Mouse (Mus musculus) kidney, embryonic 14.5 days (tissue): Measurements from ENCODE around the gene Grb7. TPM values are rescaled to one million over a fixed set of nuclear protein-coding genes. Genes with fewer than 3 reads are reported as not detected.
A peak's percentile ranks its signal among the peaks of the same experiment; 100 is the strongest.

Experiments used
- ATAC-seq: fragments of 200-750 bp; cut with Nextera tagmentation; 2 replicates; pipeline ENCODE4 v1.8.0; 2017; ENCODE audit warnings: moderate number of reproducible peaks, mild to moderate bottlenecking, moderate TSS enrichment, moderate library complexity; ENCODE audit not compliant: low FRiP score, low TSS enrichment
- H3K27ac ChIP-seq: fragments of 300-500 bp; sonication (generic); 2 replicates; pipeline ENCODE4 v1.5.1; 2014; ENCODE audit warnings: low read depth, mild to moderate bottlenecking, low read length, moderate library complexity, mixed read lengths
- H3K27me3 ChIP-seq: fragments of 300-500 bp; sonication (generic); 2 replicates; pipeline ENCODE4 v1.6.1; 2014; ENCODE audit warnings: mild to moderate bottlenecking, low read length; ENCODE audit not compliant: control insufficient read depth, insufficient read depth
- H3K36me3 ChIP-seq: fragments of 300-500 bp; sonication (generic); 2 replicates; pipeline ENCODE4 v1.6.1; 2014; ENCODE audit warnings: low read length, mixed read lengths; ENCODE audit not compliant: control insufficient read depth, insufficient read depth
- H3K4me1 ChIP-seq: fragments of 300-500 bp; sonication (generic); 2 replicates; pipeline ENCODE4 v1.6.1; 2014; ENCODE audit warnings: low read length, mixed read lengths; ENCODE audit not compliant: control insufficient read depth, insufficient read depth
- H3K4me2 ChIP-seq: fragments of 300-500 bp; sonication (generic); replicated peaks from 2 replicates; pipeline ENCODE4 v1.6.1; 2014; ENCODE audit warnings: low read depth, mild to moderate bottlenecking, low read length
- H3K4me3 ChIP-seq: fragments of 300-500 bp; sonication (generic); 2 replicates; pipeline ENCODE4 v1.5.1; 2014; ENCODE audit warnings: mild to moderate bottlenecking, low read length
- H3K9ac ChIP-seq: fragments of 300-500 bp; sonication (generic); 2 replicates; pipeline ENCODE4 v1.6.1; 2014; ENCODE audit warnings: low read depth, mild to moderate bottlenecking, low read length, moderate library complexity
- H3K9me3 ChIP-seq: fragments of 300-500 bp; sonication (generic); 2 replicates; pipeline ENCODE4 v1.6.1; 2016; ENCODE audit warnings: low read length; ENCODE audit not compliant: control insufficient read depth
- WGBS: fragments of 180-500 bp; shearing (Covaris S2); extraction: QIAGEN DNeasy Blood & Tissue Kit; methylation state at CpG from one replicate; pipeline ENCODE4 v1.1.7; 2014; 5-methylcytosine and 5-hydroxymethylcytosine counted together
- polyA plus RNA-seq: library from polyadenylated mRNA; unstranded; fragments of >200 nt; fragmentation: Nextera tagmentation; extraction: Ambion mirVana; gene quantifications from 2 replicates; pipeline ENCODE4 v1.2.1, GENCODE M21; 2014

Gene Grb7
- polyA plus RNA-seq, 1 experiment from 2014 or later: 66.8 TPM

GRCm38 (mm10) chr11:98497388-98498288 lies 51.4 kb downstream of the Grb7 start:
- 12% methylated on average over 22 of the region's 22 CpGs for WGBS

GRCm38 (mm10) chr11:98504926-98505325 lies 58.7 kb downstream of the Grb7 start:
- H3K9ac ChIP-seq: no peak overlapping the region
- 38% methylated on average over 3 of the region's 3 CpGs for WGBS
- no peak overlapping the region for H3K4me3 ChIP-seq
- no peak for ATAC-seq
- H3K4me2 ChIP-seq: no peak overlapping the region
- no peaks in the 10 kb centered on the region for H3K36me3 ChIP-seq
- H3K9me3 ChIP-seq: no peaks in the 10 kb centered on the region
- no peaks in the 10 kb centered on the region for H3K4me1 ChIP-seq
- no peaks in the 10 kb centered on the region for H3K27me3 ChIP-seq
- no peak overlapping the region for H3K27ac ChIP-seq

More at GRCm38 (mm10) chr11:98497388-98498288, 51.4 kb downstream of the Grb7 start:
- no peak overlapping the region for H3K9ac ChIP-seq
- H3K4me2 ChIP-seq: peak overlapping the region; percentile 15
- ATAC-seq: peak; percentile 65; the same call in 1 of the 2 replicates
- no peak overlapping the region for H3K4me3 ChIP-seq
- no peaks in the 10 kb centered on the region for H3K9me3 ChIP-seq
- H3K4me1 ChIP-seq: peaks cover 16% of the 10 kb centered on the region
- no peaks in the 10 kb centered on the region for H3K27me3 ChIP-seq
- peak overlapping the region; percentile 77; the same call in 1 of the 2 replicates for H3K27ac ChIP-seq
- no peaks in the 10 kb centered on the region for H3K36me3 ChIP-seq

Other genes starting within 250 kb of the Grb7 start
- 16.1 and 18.3 TPM in 2 replicates for gene Cdk12, start 243.3 kb upstream of the Grb7 start, polyA plus RNA-seq
- not detected in 2 replicates for gene Neurod2, start 116.7 kb upstream of the Grb7 start, polyA plus RNA-seq
- gene Ppp1r1b, start 98.0 kb upstream of the Grb7 start, polyA plus RNA-seq: 0.87 and 1.7 TPM in 2 replicates
- gene Stard3, start 88.0 kb upstream of the Grb7 start, polyA plus RNA-seq: 34.9 and 42.0 TPM in 2 replicates
- gene Tcap, start 62.6 kb upstream of the Grb7 start, polyA plus RNA-seq: 1.3 and 2.3 TPM in 2 replicates
- 0.84 and 2.2 TPM in 2 replicates for gene Pnmt, start 59.9 kb upstream of the Grb7 start, polyA plus RNA-seq
- gene Pgap3, start 45.9 kb upstream of the Grb7 start, polyA plus RNA-seq: 10.7 and 14.8 TPM in 2 replicates
- 35.5 and 54.1 TPM in 2 replicates for gene Erbb2, start 33.9 kb upstream of the Grb7 start, polyA plus RNA-seq
- 83.8 and 101 TPM in 2 replicates for gene Mien1, start 7.4 kb upstream of the Grb7 start, polyA plus RNA-seq
- gene Ikzf3, start 99.6 kb downstream of the Grb7 start, polyA plus RNA-seq: 0.26 and 0.73 TPM in 2 replicates
- gene Zpbp2, start 104.7 kb downstream of the Grb7 start, polyA plus RNA-seq: 0.30 and 0.61 TPM in 2 replicates
- gene Ormdl3, start 141.0 kb downstream of the Grb7 start, polyA plus RNA-seq: 7.1 and 26.6 TPM in 2 replicates
- not detected in 2 replicates for gene Lrrc3c, start 151.9 kb downstream of the Grb7 start, polyA plus RNA-seq
- gene Gm12355, start 179.3 kb downstream of the Grb7 start, polyA plus RNA-seq: 0.60 and 1.2 TPM in 2 replicates
- gene Gsdma3, start 180.0 kb downstream of the Grb7 start, polyA plus RNA-seq: not detected in 2 replicates
- not detected in 2 replicates for gene Gsdma2, start 200.4 kb downstream of the Grb7 start, polyA plus RNA-seq
- 0.16 TPM in 1 of 2 replicates, not detected in the other for gene Gsdma, start 218.0 kb downstream of the Grb7 start, polyA plus RNA-seq
- gene Psmd3, start 236.2 kb downstream of the Grb7 start, polyA plus RNA-seq: 181 and 187 TPM in 2 replicates